Mouse (Mus musculus) bone marrow, adult 2 months (tissue): Measurements from ENCODE around the gene Trp63.

Experiments
- CTCF ChIP-seq: fragments of 200-500 bp; IDR thresholded peaks from 2 replicates; pipeline ENCODE4 v1.5.1; 2011; ENCODE audit warnings: low read length, control low read depth; ENCODE audit not compliant: control insufficient read depth, insufficient read depth
- POLR2A ChIP-seq: fragments of 200-500 bp; IDR thresholded peaks from 2 replicates; pipeline ENCODE4 v1.6.1; 2011; ENCODE audit warnings: low read depth, mild to moderate bottlenecking, control low read depth, low read length, borderline replicate concordance; ENCODE audit not compliant: control insufficient read depth

DNA sequence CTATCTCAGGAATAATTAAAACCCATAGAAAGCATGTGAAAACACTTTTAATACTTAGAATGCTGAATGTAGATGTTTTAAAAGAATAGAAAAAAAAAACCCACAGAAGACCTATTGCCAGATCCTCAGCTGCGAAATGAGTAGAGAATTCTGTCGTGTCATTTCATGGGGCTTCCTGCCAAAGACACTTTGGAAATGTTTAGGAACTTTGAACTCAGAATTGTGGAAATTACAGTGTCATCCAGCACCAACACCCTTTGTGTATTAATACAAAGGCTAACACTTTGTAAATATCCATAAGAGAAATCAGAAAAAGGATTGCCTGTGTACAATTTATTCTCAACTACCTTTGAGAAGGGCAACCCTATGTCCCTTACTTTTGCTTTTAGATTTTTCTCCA is 216.1 kb downstream of the Trp63 start:
- no peak for TF ChIP-seq CTCF
- TF ChIP-seq POLR2A = no peak
